Mouse (Mus musculus) left cerebral cortex, postnatal 10 days (tissue): ENCODE data around the gene Kif26a. TPM values are rescaled to one million over a fixed set of nuclear protein-coding genes. Genes with fewer than 3 reads are reported as not detected.

ENCODE experiments used
- microRNA-seq: library from miRNA; unstranded; fragments of <30 nt; microRNA quantifications from one replicate; pipeline ENCODE4 v1.2.0, GENCODE M21; 2022
- total RNA-seq, 2 experiments: library from RNA; stranded (reverse); gene quantifications; 2 replicates each; pipeline ENCODE4 v1.2.3; 2021

The Kif26a gene
- total RNA-seq, 2 experiments from 2014 or later, result 7.3 to 8.2 TPM

Small RNA genes within 50 kb of the gene (microRNA-seq; reads per million reads assigned to microRNA genes)
- gene Mir203 (129 reads per million, percentile 59 among the genes with 10 or more reads in this experiment), gene Mir3073a (not detected), gene Mir3073b (not detected)

Other genes with a start within 250 kb of the Kif26a start
- gene Ppp1r13b, start 238.1 kb upstream of the Kif26a start, total RNA-seq, result 10 to 100 TPM; 60.8 to 61.3 TPM
- 100 to 1,000 TPM; 467 TPM for gene Atp5mpl, start 179.2 kb upstream of the Kif26a start, total RNA-seq
- under 1 TPM; 0.26 to 0.88 TPM for gene Tdrd9, start 174.6 kb upstream of the Kif26a start, total RNA-seq
- gene Rd3l, start 164.9 kb upstream of the Kif26a start, total RNA-seq, result not detected
- 1 to 10 TPM; 1.1 to 2.2 TPM for gene Aspg, start 39.5 kb upstream of the Kif26a start, total RNA-seq